Mouse (Mus musculus) brain, embryonic 14.5 days (tissue): ENCODE data around the gene Slc26a8.

Experiments
- CTCF ChIP-seq: fragments of 200-500 bp; IDR thresholded peaks from 2 replicates; pipeline ENCODE4 v1.5.1; 2012; ENCODE audit warnings: inconsistent platforms, mild to moderate bottlenecking, moderate library complexity, borderline replicate concordance; ENCODE audit not compliant: insufficient read depth, insufficient read length; ENCODE audit errors: extremely low read depth
- POLR2A ChIP-seq: fragments of 200-500 bp; IDR thresholded peaks from 2 replicates; pipeline ENCODE4 v1.6.1; 2012; ENCODE audit warnings: mild to moderate bottlenecking, inconsistent platforms, borderline replicate concordance; ENCODE audit not compliant: poor library complexity, insufficient read depth, insufficient read length, severe bottlenecking; ENCODE audit errors: extremely low read depth

GRCm38 (mm10) chr17:28635842-28636241 lies 54.2 kb downstream of the Slc26a8 start:
- TF ChIP-seq POLR2A (no peak), CTCF (no peak)
